Mouse (Mus musculus) v-Abl transformed pro-B cells (cell line): ENCODE measurements around the gene Tmem222.

Experiments used
- in situ Hi-C, 2 experiments: fragments of 400-800 bp; cut with MboI; formaldehyde crosslinking; loops; one replicate each; pipeline ENCODE4 v1.15.1; 2025; ENCODE audit not compliant: unreplicated experiment in 2 of 2

Tmem222 gene

DNA sequence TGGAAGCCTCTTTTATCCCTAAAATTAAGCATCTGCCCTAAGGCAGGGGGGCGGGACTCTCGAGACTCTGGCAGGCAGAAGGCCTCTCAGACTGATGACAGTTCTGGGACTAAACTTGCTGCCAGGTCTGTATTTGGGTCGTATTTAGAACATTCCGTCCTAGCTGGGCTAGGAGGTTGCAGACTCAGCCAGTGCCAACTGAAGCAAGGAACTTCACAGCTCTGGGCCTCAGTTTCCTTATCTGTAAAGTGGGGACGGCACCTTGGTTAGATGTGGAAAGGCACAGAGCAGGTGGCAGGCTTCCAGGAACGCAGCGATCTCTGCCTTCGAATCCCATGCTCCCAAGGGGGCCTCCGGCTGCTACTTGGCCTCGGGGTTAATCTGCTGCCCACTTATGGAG is 51.5 kb downstream of the Tmem222 start:
- in situ Hi-C loops: no loop called here

DNA sequence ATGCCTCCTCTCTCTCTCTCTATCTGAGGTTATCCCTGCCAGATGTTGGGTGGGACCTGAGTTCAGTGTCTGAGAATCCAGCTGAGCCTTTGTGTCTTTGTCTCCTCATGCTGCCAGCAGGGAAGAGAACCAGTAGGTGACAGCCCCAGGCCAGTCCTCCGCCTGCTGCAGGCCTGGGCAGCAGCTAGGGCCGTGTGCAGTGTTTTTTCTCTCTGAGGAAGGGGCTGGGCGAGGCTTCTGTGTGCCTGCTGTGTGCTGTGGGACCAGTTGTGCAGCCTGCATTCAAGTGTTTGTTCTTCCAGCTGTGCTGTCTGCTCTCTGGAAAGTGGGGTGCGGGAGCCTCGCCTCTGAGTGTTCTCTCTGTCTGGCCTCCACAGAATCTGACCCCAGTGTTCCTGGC is 53.7 kb downstream of the Tmem222 start:
- in situ Hi-C loops: no loop called here

DNA sequence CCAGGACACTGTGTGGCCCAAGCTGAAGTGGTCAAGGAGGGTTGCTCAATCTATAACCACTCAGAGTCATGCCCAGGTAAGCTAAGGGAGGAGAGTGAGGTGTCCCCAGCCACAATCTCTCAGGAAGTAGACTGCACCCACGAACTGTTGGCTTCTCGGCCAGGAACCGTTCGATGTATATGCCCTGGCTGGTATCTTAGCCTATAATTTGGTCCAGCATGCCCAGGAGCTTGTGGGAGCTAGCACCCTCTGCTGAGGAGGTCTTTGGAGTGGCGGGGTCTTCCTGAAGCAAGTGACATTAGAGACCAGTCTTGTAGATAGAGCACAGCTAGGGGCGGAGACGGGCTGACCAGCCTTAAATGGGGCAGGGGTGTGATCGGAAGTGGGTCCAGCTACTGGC is 55.9 kb downstream of the Tmem222 start:
- in situ Hi-C loops: no loop called here

DNA sequence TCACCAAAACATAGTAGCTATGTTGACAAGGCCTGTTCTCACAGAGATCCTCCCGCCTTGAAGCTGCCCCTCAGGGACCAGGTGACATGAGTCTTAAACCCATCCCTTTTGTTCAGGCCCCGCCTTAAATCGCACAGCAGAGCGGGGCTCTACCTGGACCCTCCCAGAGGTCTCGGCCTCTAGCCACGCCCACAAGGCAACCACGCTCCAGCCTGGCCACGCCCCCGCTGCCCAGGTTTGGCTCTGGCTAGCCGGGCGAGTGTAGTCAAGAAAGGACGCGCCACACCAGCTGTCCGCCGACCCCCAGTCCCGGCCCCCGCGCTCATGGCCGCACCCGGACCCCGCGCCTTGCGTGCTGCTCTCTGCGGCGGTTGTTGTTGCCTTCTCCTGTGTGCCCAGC is 56.9 kb downstream of the Tmem222 start:
- in situ Hi-C loops: no loop called here

DNA sequence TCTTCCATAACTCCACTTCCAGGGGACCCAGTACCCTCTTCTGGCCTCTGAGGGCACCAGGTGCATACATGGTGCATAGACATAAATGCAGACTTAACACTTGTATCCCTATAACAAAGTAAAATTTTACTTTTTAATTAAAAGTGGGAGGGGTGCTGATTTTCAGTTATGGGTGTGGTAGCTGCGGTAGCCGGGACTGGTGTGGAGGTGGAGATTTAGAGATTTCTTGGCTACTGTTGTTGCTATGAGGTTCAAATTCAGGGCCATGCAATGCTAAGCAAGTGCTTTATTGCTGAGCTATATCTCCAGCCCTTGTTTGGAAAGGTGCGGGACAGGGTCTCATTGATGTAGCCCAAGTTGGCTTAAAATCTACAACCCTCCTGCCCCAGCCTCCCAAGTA is 58.8 kb downstream of the Tmem222 start:
- in situ Hi-C loops: loop anchor here (5.0 to 10.0 kb wide), 5 partner anchors 34 to 284 kb away; no protein-coding TSS in a partner anchor

DNA sequence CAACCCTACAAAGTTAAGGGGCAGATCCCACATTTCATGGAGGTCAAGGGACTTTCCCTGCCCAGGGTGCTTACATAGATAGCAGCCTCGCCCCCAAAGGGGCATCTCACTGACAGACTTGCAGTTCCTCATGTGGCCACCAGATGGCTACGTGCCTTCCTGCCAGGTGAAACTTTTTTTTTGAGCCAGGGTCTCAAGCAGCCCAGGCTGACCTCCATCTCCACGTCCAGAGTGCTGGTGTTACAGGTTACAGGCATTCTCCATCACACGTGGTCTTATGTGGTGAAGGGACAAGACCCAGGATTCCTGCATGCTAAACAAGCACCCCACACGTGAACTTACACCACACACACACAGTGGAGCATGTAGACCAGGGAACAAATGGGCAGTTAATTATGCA is 60.0 kb downstream of the Tmem222 start:
- in situ Hi-C loops: loop anchor here (5.0 to 10.0 kb wide), 5 partner anchors 35 to 283 kb away; no protein-coding TSS in a partner anchor
